Mouse (Mus musculus) intestine, postnatal 0 days (tissue): ENCODE results near the gene Fitm1. TPM values are rescaled to one million over a fixed set of nuclear protein-coding genes. Genes with fewer than 3 reads are reported as not detected.

ENCODE experiments used
- ATAC-seq: fragments of 200-750 bp; cut with Nextera tagmentation; 2 replicates; pipeline ENCODE4 v1.8.0; 2017; ENCODE audit warnings: mild to moderate bottlenecking, moderate TSS enrichment, moderate library complexity
- H3K27ac ChIP-seq: fragments of 300-500 bp; sonication (generic); 2 replicates; pipeline ENCODE4 v1.5.1; 2014; ENCODE audit warnings: mild to moderate bottlenecking, low read depth, low read length, moderate library complexity
- H3K27me3 ChIP-seq: fragments of 300-500 bp; sonication (generic); replicated peaks from 2 replicates; pipeline ENCODE4 v1.6.1; 2014; ENCODE audit warnings: low read length, mixed read lengths; ENCODE audit not compliant: control insufficient read depth, insufficient read depth
- H3K36me3 ChIP-seq: fragments of 300-500 bp; sonication (generic); 2 replicates; pipeline ENCODE4 v1.6.1; 2014; ENCODE audit warnings: mild to moderate bottlenecking, moderate library complexity; ENCODE audit not compliant: control insufficient read depth, insufficient read depth
- H3K4me1 ChIP-seq: fragments of 300-500 bp; sonication (generic); replicated peaks from 2 replicates; pipeline ENCODE4 v1.6.1; 2014; ENCODE audit warnings: antibody characterized with exemption, low read length, mixed read lengths; ENCODE audit not compliant: control insufficient read depth, insufficient read depth
- H3K4me2 ChIP-seq: fragments of 300-500 bp; sonication (generic); replicated peaks from 2 replicates; pipeline ENCODE4 v1.6.1; 2014; ENCODE audit warnings: low read depth, mild to moderate bottlenecking, moderate library complexity
- H3K4me3 ChIP-seq: fragments of 300-500 bp; sonication (generic); 2 replicates; pipeline ENCODE4 v1.5.1; 2014; ENCODE audit warnings: low read depth, low read length
- H3K9ac ChIP-seq: fragments of 300-500 bp; sonication (generic); 2 replicates; pipeline ENCODE4 v1.6.1; 2014; ENCODE audit warnings: mild to moderate bottlenecking, low read depth, low read length
- H3K9me3 ChIP-seq: fragments of 300-500 bp; sonication (generic); 2 replicates; pipeline ENCODE4 v1.6.1; 2016; ENCODE audit warnings: mixed run types; ENCODE audit not compliant: control insufficient read depth
- CTCF ChIP-seq: sonication (generic); IDR thresholded peaks from 2 replicates; pipeline ENCODE4 v1.5.1; 2016; ENCODE audit warnings: low read depth, mild to moderate bottlenecking, control low read depth, antibody characterized with exemption, moderate library complexity
- WGBS: fragments of 180-500 bp; shearing (Covaris S2); extraction: QIAGEN DNeasy Blood & Tissue Kit; methylation state at CpG from one replicate; pipeline ENCODE4 v1.1.7; 2014; 5-methylcytosine and 5-hydroxymethylcytosine counted together
- polyA plus RNA-seq: library from polyadenylated mRNA; unstranded; fragments of >200 nt; fragmentation: Nextera tagmentation; extraction: Ambion mirVana; gene quantifications from 2 replicates; pipeline ENCODE4 v1.2.1, GENCODE M21; 2015

Gene Fitm1
- polyA plus RNA-seq, 1 experiment from 2014 or later: 0.48 TPM

DNA sequence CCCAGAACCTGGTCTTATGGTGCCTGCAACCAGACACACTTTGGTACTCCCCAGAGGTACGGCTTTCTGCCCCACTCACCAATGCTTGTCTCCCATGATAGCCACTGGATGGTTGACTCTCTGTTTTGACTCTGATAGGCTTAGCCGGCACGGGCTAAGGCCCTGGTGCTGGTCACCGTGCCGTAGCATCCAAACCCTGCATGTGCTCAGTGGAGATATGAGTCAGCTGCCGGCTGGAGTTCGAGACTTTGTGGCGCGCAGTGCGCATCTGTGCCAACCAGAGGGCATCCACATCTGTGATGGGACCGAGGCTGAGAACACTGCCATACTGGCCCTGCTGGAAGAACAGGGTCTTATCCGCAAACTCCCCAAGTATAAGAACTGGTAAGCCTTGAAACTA is 33.1 kb upstream of the Fitm1 start:
- H3K27me3 ChIP-seq: no peaks in the 10 kb centered on the region
- WGBS: 98% methylated on average over 12 of the region's 12 CpGs
- TF ChIP-seq CTCF: no peak
- H3K9me3 ChIP-seq: no peaks in the 10 kb centered on the region
- peaks cover 4% of the 10 kb centered on the region; the same call in 1 of the 2 replicates for H3K4me1 ChIP-seq
- no peak overlapping the region for H3K4me3 ChIP-seq
- no peak overlapping the region for H3K4me2 ChIP-seq
- no peak overlapping the region for H3K9ac ChIP-seq
- no peak for ATAC-seq
- no peak overlapping the region for H3K27ac ChIP-seq
- H3K36me3 ChIP-seq: peaks cover 37% of the 10 kb centered on the region

DNA sequence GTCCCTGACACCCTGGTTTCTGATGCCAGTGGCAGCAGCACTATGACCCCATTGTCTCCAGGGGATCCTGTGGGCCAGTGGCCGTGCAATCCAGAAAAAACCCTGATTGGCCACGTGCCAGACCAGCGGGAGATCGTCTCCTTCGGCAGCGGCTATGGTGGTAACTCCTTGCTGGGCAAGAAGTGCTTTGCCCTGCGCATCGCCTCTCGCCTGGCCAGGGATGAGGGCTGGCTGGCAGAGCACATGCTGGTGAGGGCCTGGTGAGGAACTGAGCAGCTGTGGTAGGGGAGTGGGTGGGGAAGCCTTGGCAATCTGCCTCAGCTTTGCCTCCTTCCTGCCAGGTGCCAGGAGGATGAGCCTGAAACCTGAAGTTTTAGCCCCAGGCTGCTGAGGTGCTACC is 31.1 kb upstream of the Fitm1 start:
- H3K27me3 ChIP-seq: no peaks in the 10 kb centered on the region
- no peaks in the 10 kb centered on the region for H3K9me3 ChIP-seq
- peaks cover 4% of the 10 kb centered on the region; the same call in 1 of the 2 replicates for H3K4me1 ChIP-seq
- H3K9ac ChIP-seq: no peak overlapping the region
- H3K27ac ChIP-seq: no peak overlapping the region
- no peak overlapping the region for H3K4me3 ChIP-seq
- peaks cover 58% of the 10 kb centered on the region for H3K36me3 ChIP-seq
- 82% methylated on average over 9 of the region's 9 CpGs for WGBS
- H3K4me2 ChIP-seq: no peak overlapping the region
- ATAC-seq: no peak
- no peak for TF ChIP-seq CTCF

- Histone ChIP-seq H3K4me3 (no peak overlapping the region), H3K9ac (no peak overlapping the region), H3K9me3 (no peaks in the 10 kb centered on the region), H3K36me3 (peaks cover 51% of the 10 kb centered on the region), H3K4me2 (no peak overlapping the region), H3K27me3 (no peaks in the 10 kb centered on the region), H3K27ac (no peak overlapping the region), H3K4me1 (no peaks in the 10 kb centered on the region)
- no peak for ATAC-seq
- no peak for TF ChIP-seq CTCF
- 88% methylated on average over 6 of the region's 6 CpGs for WGBS
Measured at GRCm38 (mm10) chr14:55550191-55550590, 25.2 kb upstream of the Fitm1 start.

DNA sequence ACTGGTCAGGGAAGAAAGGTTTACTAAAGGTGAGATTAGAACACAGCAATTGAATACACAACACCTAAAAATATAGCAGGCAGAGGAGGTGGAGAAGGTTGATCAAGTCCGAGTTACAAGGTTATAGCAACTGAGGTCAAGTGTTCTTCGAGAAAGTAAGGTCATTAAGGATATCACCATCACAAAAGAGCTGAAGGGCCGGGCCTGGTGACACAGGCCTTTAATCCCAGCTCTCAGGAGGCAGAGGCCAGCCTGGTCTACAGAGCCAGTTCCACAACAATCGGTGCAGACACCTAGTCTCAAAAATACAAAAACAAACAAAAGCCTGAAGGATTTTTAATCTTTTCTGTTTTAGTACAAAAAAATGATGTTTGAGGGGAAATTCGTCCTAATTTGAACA is 24.1 kb upstream of the Fitm1 start:
- ATAC-seq: no peak
- peaks cover 42% of the 10 kb centered on the region for H3K36me3 ChIP-seq
- no peak overlapping the region for H3K4me2 ChIP-seq
- TF ChIP-seq CTCF: no peak
- no peaks in the 10 kb centered on the region for H3K4me1 ChIP-seq
- H3K9me3 ChIP-seq: no peaks in the 10 kb centered on the region
- no peak overlapping the region for H3K27ac ChIP-seq
- H3K9ac ChIP-seq: no peak overlapping the region
- WGBS: 75% methylated on average over 5 of the region's 5 CpGs
- H3K27me3 ChIP-seq: no peaks in the 10 kb centered on the region
- no peak overlapping the region for H3K4me3 ChIP-seq

DNA sequence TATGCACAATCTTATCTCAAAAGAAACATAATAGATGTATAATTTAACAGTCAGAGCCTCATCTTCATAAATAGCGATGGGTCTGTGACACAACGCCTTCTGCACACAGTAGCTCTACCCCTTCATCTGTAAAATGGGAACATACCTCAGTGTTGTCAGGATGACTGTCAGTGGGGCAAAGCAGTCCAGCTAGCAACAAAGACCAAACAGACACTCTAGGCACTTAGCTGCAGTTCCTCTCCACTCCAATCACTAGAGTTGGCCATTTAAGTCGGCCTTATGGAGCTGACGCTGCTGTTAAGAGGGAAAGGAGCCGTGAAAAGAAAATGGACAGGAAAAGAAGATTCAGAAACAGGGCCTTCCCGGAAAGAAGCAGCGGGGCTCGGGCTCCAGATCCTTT is 23.6 kb upstream of the Fitm1 start:
- peaks cover 38% of the 10 kb centered on the region for H3K36me3 ChIP-seq
- H3K27ac ChIP-seq: no peak overlapping the region
- H3K4me1 ChIP-seq: no peaks in the 10 kb centered on the region
- WGBS: 92% methylated on average over 8 of the region's 8 CpGs
- no peak for ATAC-seq
- H3K4me3 ChIP-seq: no peak overlapping the region
- no peak overlapping the region for H3K4me2 ChIP-seq
- TF ChIP-seq CTCF: no peak
- H3K9ac ChIP-seq: no peak overlapping the region
- no peaks in the 10 kb centered on the region for H3K9me3 ChIP-seq
- no peaks in the 10 kb centered on the region for H3K27me3 ChIP-seq

DNA sequence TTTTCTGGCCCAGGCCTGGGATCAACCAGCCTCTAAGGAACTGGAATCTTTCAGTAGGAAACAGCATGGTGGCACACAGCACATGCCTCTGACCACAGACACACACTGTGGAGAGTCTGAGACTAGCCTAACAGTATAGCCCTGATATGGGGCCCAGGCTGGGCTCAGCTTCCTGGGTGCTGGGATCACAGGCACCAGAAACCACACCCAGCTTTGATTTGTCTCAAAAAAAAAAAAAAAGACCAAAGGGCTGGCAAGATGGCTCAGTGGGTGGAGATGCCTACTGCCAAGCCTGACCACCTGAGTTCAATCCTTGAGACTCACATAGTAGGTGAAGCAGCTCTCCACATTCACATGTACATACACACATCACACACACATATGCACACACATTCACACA is 20.8 kb upstream of the Fitm1 start:
- TF ChIP-seq CTCF: no peak
- Histone ChIP-seq H3K9me3 (no peaks in the 10 kb centered on the region), H3K27me3 (no peaks in the 10 kb centered on the region), H3K4me1 (no peaks in the 10 kb centered on the region), H3K9ac (no peak overlapping the region), H3K4me3 (no peak overlapping the region), H3K27ac (no peak overlapping the region), H3K36me3 (peaks cover 10% of the 10 kb centered on the region; the same call in 1 of the 2 replicates), H3K4me2 (no peak overlapping the region)
- ATAC-seq: no peak

GRCm38 (mm10) chr14:55555788-55556187 is 19.6 kb upstream of the Fitm1 start:
- no peak overlapping the region for H3K4me2 ChIP-seq
- 90% methylated on average over 3 of the region's 3 CpGs for WGBS

More at GRCm38 (mm10) chr14:55555788-55556187, 19.6 kb upstream of the Fitm1 start:
- no peak for TF ChIP-seq CTCF
- H3K27me3 ChIP-seq: no peaks in the 10 kb centered on the region
- no peak overlapping the region for H3K27ac ChIP-seq
- no peak for ATAC-seq
- H3K9ac ChIP-seq: no peak overlapping the region
- no peaks in the 10 kb centered on the region for H3K4me1 ChIP-seq
- peaks cover 7% of the 10 kb centered on the region; the same call in 1 of the 2 replicates for H3K36me3 ChIP-seq
- H3K9me3 ChIP-seq: no peaks in the 10 kb centered on the region
- no peak overlapping the region for H3K4me3 ChIP-seq
